Mouse (Mus musculus) kidney, adult 2 months (tissue): ENCODE measurements at regions not wholly inside any gene's neighbourhood (a gene's known extent, or its start where the extent isn't known, plus 50 kb on each side); places are given as distances from the start of the nearest gene placed in this dataset.
A peak's percentile ranks its signal among the peaks of the same experiment; 100 is the strongest.

Experiments
- DNase-seq: peaks from one replicate; pipeline ENCODE4 v3.0.0; 2021
- H3K27ac ChIP-seq: fragments of 200-500 bp; 2 replicates; pipeline ENCODE4 v1.5.1; 2012; ENCODE audit warnings: low read depth, low read length, control low read depth, inconsistent platforms; ENCODE audit not compliant: insufficient read depth
- H3K27me3 ChIP-seq: fragments of 200-500 bp; replicated peaks from 2 replicates; pipeline ENCODE4 v1.6.1; 2012; ENCODE audit warnings: mild to moderate bottlenecking, moderate library complexity, low read length, inconsistent platforms; ENCODE audit not compliant: control insufficient read depth, insufficient read depth
- H3K36me3 ChIP-seq: fragments of 200-500 bp; 2 replicates; pipeline ENCODE4 v1.6.1; 2012; ENCODE audit warnings: mild to moderate bottlenecking, moderate library complexity, low read length, inconsistent platforms; ENCODE audit not compliant: control insufficient read depth, insufficient read depth
- H3K4me1 ChIP-seq: fragments of 200-500 bp; 2 replicates; pipeline ENCODE4 v1.6.1; 2011; ENCODE audit warnings: low read length; ENCODE audit not compliant: control insufficient read depth, insufficient read depth
- H3K4me3 ChIP-seq: fragments of 200-500 bp; 2 replicates; pipeline ENCODE4 v1.5.1; 2011; ENCODE audit warnings: mild to moderate bottlenecking, low read depth, low read length, control low read depth; ENCODE audit not compliant: insufficient read depth
- CTCF ChIP-seq: fragments of 200-500 bp; conservative IDR thresholded peaks from 2 replicates; pipeline ENCODE4 v1.5.1; 2011; ENCODE audit warnings: low read depth, mild to moderate bottlenecking, control low read depth, low read length, moderate library complexity, mixed read lengths; ENCODE audit not compliant: insufficient read depth, insufficient read length
- POLR2A ChIP-seq: fragments of 200-500 bp; IDR thresholded peaks from one replicate; pipeline ENCODE4 v1.6.1; 2011; ENCODE audit warnings: low read depth, low read length, control low read depth
- WGBS: fragments of 180-500 bp; shearing (Covaris S2); methylation state at CpG from one replicate; pipeline ENCODE4 v1.1.7; 2018; 5-methylcytosine and 5-hydroxymethylcytosine counted together

DNA sequence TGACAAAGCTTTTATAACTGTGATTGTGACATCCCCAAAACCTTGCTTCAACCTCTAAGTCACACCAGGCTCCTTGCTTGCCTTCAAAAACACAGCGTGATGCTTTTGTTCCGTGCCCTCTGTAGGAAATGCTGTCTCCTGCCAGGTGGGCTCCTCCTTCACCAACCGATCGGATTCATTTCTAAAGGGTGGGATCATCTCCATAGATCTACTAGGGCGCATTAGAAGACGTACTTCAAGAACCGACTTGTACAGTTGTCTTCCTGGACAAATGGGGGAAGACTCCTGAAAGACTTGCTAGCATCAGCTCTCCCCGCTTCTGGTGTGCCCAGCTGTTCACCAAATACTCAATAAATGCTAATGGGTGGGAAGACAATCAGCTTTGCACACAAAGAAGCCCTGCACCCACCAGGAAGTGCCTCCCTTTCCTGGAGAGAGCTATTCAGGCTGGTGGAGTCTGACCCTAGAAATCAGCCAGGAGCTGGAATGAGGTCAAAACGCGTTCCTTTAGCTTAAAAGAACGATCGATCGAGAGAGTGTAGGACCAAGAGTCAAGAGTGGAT, 53.0 kb downstream of the Hoxa1 start:
- 51% methylated on average over 13 of the region's 13 CpGs for WGBS
- DNase-seq: peak; percentile 20
- peaks cover 9% of the 10 kb centered on the region; the same call in 1 of the 2 replicates for H3K4me1 ChIP-seq
- no peaks in the 10 kb centered on the region for H3K36me3 ChIP-seq
- peak overlapping the region; percentile 1; the same call in 1 of the 2 replicates for H3K4me3 ChIP-seq
- TF ChIP-seq CTCF (no peak), POLR2A (no peak)
- no peak overlapping the region for H3K27ac ChIP-seq
- no peaks in the 10 kb centered on the region for H3K27me3 ChIP-seq

DNA sequence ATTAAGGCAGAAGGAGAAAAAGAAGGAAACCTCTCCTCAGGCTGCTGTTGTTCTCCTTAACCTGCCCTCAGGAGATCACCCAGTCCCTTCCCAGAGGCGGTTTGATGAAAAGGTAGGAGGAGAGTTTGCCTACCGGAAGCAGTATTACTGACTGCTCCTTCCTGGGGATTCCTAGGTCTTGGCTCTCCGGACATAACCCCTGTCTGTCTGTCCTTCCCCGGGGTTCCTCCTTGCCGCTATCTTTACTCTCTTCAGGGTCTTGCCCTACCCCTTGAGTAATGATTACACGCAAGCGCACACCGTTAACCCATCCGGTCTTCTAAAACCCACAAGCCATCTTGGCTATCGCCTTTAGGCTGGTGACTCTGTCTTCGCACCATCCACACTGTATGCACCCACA, 54.0 kb downstream of the Hoxa1 start:
- H3K4me3 ChIP-seq: peak overlapping the region; percentile 23
- H3K4me1 ChIP-seq: peaks cover 9% of the 10 kb centered on the region; the same call in 1 of the 2 replicates
- H3K27me3 ChIP-seq: no peaks in the 10 kb centered on the region
- TF ChIP-seq CTCF (no peak), POLR2A (no peak)
- no peaks in the 10 kb centered on the region for H3K36me3 ChIP-seq
- peak overlapping the region; percentile 77 for H3K27ac ChIP-seq
- WGBS: 71% methylated on average over 11 of the region's 11 CpGs
- DNase-seq: peak; percentile 43

DNA sequence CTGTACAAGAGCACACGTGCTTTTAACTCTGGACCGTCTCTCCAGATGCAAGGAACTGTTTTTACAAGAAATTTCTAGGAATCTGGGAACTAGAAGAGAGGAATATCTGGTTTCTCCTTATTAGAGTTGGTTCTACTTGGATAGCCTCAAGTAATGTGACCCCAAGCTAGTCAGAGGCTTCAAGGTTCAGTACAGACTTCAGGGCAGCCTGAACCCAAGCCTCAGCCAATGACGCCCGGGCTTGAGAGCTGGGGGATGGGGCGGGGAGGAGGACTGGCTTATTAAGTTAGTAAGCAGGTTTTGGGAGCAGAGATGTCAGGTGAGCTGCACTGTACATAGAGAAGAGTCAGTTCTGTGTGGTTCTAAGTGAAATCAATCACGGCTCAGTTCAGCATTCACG, 54.5 kb downstream of the Hoxa1 start:
- peak overlapping the region; percentile 77 for H3K27ac ChIP-seq
- DNase-seq: peak; percentile 93
- TF ChIP-seq POLR2A (no peak), CTCF (no peak)
- peak overlapping the region; percentile 23; the same call in 1 of the 2 replicates for H3K4me3 ChIP-seq
- peaks cover 9% of the 10 kb centered on the region; the same call in 1 of the 2 replicates for H3K4me1 ChIP-seq
- 38% methylated on average over 7 of the region's 7 CpGs for WGBS
- no peaks in the 10 kb centered on the region for H3K27me3 ChIP-seq
- no peaks in the 10 kb centered on the region for H3K36me3 ChIP-seq

DNA sequence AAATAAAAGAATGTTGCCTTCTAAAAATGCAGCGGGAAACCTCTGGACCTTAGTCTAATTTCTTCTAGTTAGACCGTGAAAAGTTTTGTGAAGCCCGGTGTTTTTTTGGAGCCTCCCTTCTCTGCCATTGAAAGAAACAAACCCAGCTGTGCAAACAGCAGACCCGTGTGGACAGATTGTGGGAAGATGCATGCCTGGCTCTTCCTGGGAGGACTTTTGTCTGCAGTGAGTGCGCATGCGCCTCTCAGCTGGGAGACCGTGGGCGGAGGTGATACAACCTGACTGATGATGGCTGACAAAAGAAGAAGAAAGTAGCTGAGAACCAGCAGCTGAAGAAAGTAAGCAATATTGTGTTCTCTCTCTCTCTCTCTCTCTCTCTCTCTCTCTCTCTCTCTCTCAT, 55.4 kb downstream of the Hoxa1 start:
- 51% methylated on average over 8 of the region's 8 CpGs for WGBS
- Histone ChIP-seq H3K36me3 (no peaks in the 10 kb centered on the region), H3K4me3 (no peak overlapping the region), H3K27me3 (no peaks in the 10 kb centered on the region), H3K4me1 (peaks cover 9% of the 10 kb centered on the region; the same call in 1 of the 2 replicates), H3K27ac (no peak overlapping the region)
- no peak for DNase-seq
- TF ChIP-seq POLR2A (no peak), CTCF (no peak)

DNA sequence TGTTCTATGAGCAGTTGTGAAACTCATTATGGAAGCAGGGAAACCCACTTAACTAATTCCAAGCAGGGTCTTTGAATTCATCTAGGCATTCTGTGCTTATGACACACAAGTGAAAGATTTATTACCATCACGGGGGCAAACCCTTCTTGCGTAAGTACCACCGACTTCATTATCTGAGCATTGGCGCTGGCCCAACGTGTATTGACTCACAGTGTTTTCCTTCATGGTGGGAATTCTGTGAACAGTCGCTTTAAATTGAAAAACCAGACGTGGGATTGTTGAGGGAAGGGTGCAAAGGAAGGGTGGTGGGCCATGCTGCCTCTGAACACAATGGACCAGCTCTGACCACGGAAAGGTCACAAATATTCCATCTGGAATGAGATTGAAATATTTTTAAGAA, 55.9 kb downstream of the Hoxa1 start:
- TF ChIP-seq POLR2A (no peak), CTCF (no peak)
- no peak overlapping the region for H3K27ac ChIP-seq
- DNase-seq: no peak

DNA sequence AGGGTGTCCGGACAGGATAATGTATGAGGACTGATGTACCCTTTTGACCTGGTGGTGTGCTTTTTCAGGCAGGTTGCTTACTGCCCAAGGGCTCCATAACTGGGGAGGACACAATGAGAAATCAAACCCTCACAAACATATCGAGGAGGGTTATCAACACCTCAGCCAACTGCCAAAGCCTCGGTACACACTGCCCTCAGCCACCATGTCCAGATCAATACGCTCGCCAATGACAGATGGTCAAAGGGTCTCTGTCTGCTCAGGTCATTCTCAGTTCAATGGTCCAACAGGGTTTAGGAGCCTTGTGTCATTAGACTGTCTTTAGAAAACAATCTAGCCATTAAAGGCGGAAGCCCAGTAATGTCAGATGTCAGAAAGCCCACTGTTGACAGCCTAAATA, 56.9 kb downstream of the Hoxa1 start:
- DNase-seq: no peak
- H3K4me1 ChIP-seq: peaks cover 9% of the 10 kb centered on the region; the same call in 1 of the 2 replicates
- no peaks in the 10 kb centered on the region for H3K36me3 ChIP-seq
- WGBS: 87% methylated on average over 6 of the region's 6 CpGs
- H3K4me3 ChIP-seq: no peak overlapping the region
- H3K27me3 ChIP-seq: no peaks in the 10 kb centered on the region
- no peak for TF ChIP-seq POLR2A
- no peak overlapping the region for H3K27ac ChIP-seq

More for the DNA sequence above, 55.9 kb downstream of the Hoxa1 start:
- no peak overlapping the region for H3K4me3 ChIP-seq
- H3K27me3 ChIP-seq: no peaks in the 10 kb centered on the region
- H3K36me3 ChIP-seq: no peaks in the 10 kb centered on the region
- 59% methylated on average over 8 of the region's 8 CpGs for WGBS
- peaks cover 9% of the 10 kb centered on the region; the same call in 1 of the 2 replicates for H3K4me1 ChIP-seq

DNA sequence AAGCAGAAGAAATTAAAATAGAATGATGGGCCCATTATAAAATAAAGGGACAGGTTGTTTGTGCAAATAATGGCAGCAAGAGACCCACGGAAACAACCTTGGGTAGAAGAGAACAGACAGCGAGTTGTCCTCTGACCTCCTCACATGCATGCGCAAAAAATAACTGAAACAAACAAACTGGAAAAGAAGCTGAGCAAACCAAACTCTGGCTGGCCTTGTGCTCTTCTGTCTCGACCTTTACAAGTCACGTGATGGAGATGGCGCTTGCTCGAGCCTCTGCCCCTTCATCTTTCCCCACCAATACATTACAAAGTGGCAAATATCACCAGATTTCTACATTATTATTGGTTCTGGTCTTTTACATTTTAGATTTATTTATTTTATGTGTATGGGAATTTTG, 59.3 kb downstream of the Hoxa1 start:
- WGBS: 59% methylated on average over 7 of the region's 7 CpGs
- peaks cover 12% of the 10 kb centered on the region for H3K4me1 ChIP-seq
- H3K27me3 ChIP-seq: no peaks in the 10 kb centered on the region
- no peak for TF ChIP-seq POLR2A
- TF ChIP-seq CTCF: no peak
- no peak overlapping the region for H3K4me3 ChIP-seq
- peak; percentile 79 for DNase-seq
- no peaks in the 10 kb centered on the region for H3K36me3 ChIP-seq
- H3K27ac ChIP-seq: 0 out of 2 replicates have a peak overlapping the region, but pooled peaks have one; percentile 41
